Comparison of ENCODE assay signal across 16 mouse cellular contexts in genomic region chr5:74193626-74194025, GRCm38 (mm10). TPM values are rescaled to one million over a fixed set of nuclear protein-coding genes. Genes with fewer than 3 reads are reported as not detected.
A peak's percentile ranks its signal among the peaks of the same experiment; 100 is the strongest.
DNase-seq lines count a peak whose midpoint lies in the region; ATAC-seq lines count a peak whose summit lies in the region.
"Had no signal": no experiment of that assay in that cellular context is flagged by ENCODE, and none has a peak within 500 bp of the region (broad histone marks: within the 10 kb centered on the region; RNA-seq: fewer than 3 reads in every experiment).

No protein-coding gene starts in this region.

- H3K36me3 ChIP-seq in heart, embryonic 15.5 days, result peaks cover 11% of the 10 kb centered on the region; the same call in 1 of the 2 replicates
- peaks cover 21% of the 10 kb centered on the region for H3K36me3 ChIP-seq in embryonic facial prominence, embryonic 14.5 days (ENCODE audit: control insufficient read depth, insufficient read depth, low read length)
- H3K36me3 ChIP-seq: hindbrain, embryonic 15.5 days; neural tube, embryonic 15.5 days had no signal

- DNase-seq in heart, postnatal 10 days, result no peak
- peak; percentile 54 for DNase-seq in adipocyte (ENCODE audit: low spot score)
- no peak for DNase-seq in embryonic facial prominence, embryonic 14.5 days (ENCODE audit: low spot score)
- peak; percentile 59 to 71 for DNase-seq in kidney, postnatal 36 days
- no peak for DNase-seq in right cerebral cortex, postnatal 25 days
- no peak for DNase-seq in gastrocnemius, adult 8-10 months (ENCODE audit: low spot score in 2 of 2)
- DNase-seq in left cerebral cortex, postnatal 36 days (ENCODE audit: low spot score in 2 of 2), result no peak
- DNase-seq: adrenal gland, adult 8-10 months; cerebellum, postnatal 25 days; left cerebral cortex, postnatal 4 days; lung, postnatal 4 days had no signal

- intact Hi-C loops in heart, postnatal 10 days (cut with DNase I), result loop anchor here (2.0 to 10.0 kb wide), 3 partner anchors 35 to 509 kb away; no protein-coding TSS in a partner anchor
- intact Hi-C loops in left cerebral cortex, postnatal 36 days (cut with DNase I), result loop anchor here (2.0 to 10.0 kb wide), 3 partner anchors 101 to 339 kb away; partner anchors contain the start of gene Usp46

- no peaks in the 10 kb centered on the region for H3K9me3 ChIP-seq in heart, embryonic 15.5 days (replicated peaks)
- H3K9me3 ChIP-seq in embryonic facial prominence, embryonic 14.5 days (ENCODE audit: control insufficient read depth, low read length), result no peaks in the 10 kb centered on the region
- H3K9me3 ChIP-seq: hindbrain, embryonic 15.5 days; neural tube, embryonic 15.5 days had no signal

- H3K27me3 ChIP-seq in heart, embryonic 15.5 days, result no peaks in the 10 kb centered on the region
- H3K27me3 ChIP-seq in embryonic facial prominence, embryonic 14.5 days (replicated peaks; ENCODE audit: control insufficient read depth, insufficient read depth, low read length), result no peaks in the 10 kb centered on the region
- H3K27me3 ChIP-seq: hindbrain, embryonic 15.5 days; neural tube, embryonic 15.5 days had no signal

- H3K27ac ChIP-seq in heart, embryonic 15.5 days, result peak overlapping the region; percentile 92
- H3K27ac ChIP-seq in embryonic facial prominence, embryonic 14.5 days (replicated peaks; ENCODE audit: low read depth, low read length), result no peak overlapping the region
- H3K27ac ChIP-seq: hindbrain, embryonic 15.5 days; neural tube, embryonic 15.5 days had no signal

- no peak overlapping the region; the same call in 1 of the 2 replicates for H3K9ac ChIP-seq in heart, embryonic 15.5 days
- H3K9ac ChIP-seq in embryonic facial prominence, embryonic 14.5 days (ENCODE audit: low read depth, low read length), result no peak overlapping the region
- H3K9ac ChIP-seq: hindbrain, embryonic 15.5 days had no signal

- WGBS in heart, embryonic 15.5 days, result 54% methylated on average over 7 of the region's 7 CpGs
- 30% methylated on average over 7 of the region's 7 CpGs for WGBS in embryonic facial prominence, embryonic 14.5 days

- no peak for ATAC-seq in heart, embryonic 15.5 days (replicated peaks; ENCODE audit: insufficient number of reproducible peaks, insufficient read depth, low FRiP score, low read depth)
- ATAC-seq in embryonic facial prominence, embryonic 14.5 days (ENCODE audit: low read depth), result no peak
- ATAC-seq: CD4-positive, CD25-positive, alpha-beta regulatory T cell, adult 4 months; midbrain, embryonic 16.5 days had no signal

- peaks cover 52% of the 10 kb centered on the region for H3K4me1 ChIP-seq in heart, embryonic 15.5 days (replicated peaks)
- peaks cover 52% of the 10 kb centered on the region for H3K4me1 ChIP-seq in embryonic facial prominence, embryonic 14.5 days (ENCODE audit: control insufficient read depth, insufficient read depth, low read length)

- H3K4me3 ChIP-seq in heart, embryonic 15.5 days, result no peak overlapping the region
- H3K4me3 ChIP-seq in embryonic facial prominence, embryonic 14.5 days (ENCODE audit: low read depth, low read length), result 0 out of 2 replicates have a peak overlapping the region, but pooled peaks have one; percentile 96

- peak overlapping the region; percentile 97; the same call in 1 of the 2 replicates for H3K4me2 ChIP-seq in heart, embryonic 15.5 days
- peak overlapping the region; percentile 95 for H3K4me2 ChIP-seq in embryonic facial prominence, embryonic 14.5 days (ENCODE audit: low read depth, low read length)

RNA-seq across cellular contexts. Expression of gene Rasl11b, which starts 1.5 kb away (rescaled TPM):
- polyA plus RNA-seq in heart, embryonic 15.5 days (2015; fragmentation: Nextera tagmentation; extraction: Ambion mirVana), result 90.2 and 101 TPM in 2 replicates
- total RNA-seq in heart, postnatal 10 days (2021), result 10 to 100 TPM; 46.0 to 59.9 TPM
- polyA plus RNA-seq in embryonic facial prominence, embryonic 14.5 days (2014; fragmentation: Nextera tagmentation; extraction: Ambion mirVana), result 62.9 and 75.4 TPM in 2 replicates
- 10 to 100 TPM in 1 of 4 experiments, 1 to 10 TPM in 3; 1.4 to 10.6 (median 2.7) TPM for total RNA-seq in gastrocnemius, adult 8-10 months (2022)
- total RNA-seq in left cerebral cortex, postnatal 36 days (2021), result 100 to 1,000 TPM in 1 of 2 experiments, 10 to 100 TPM in 1; 80.7 to 123 TPM

Comparison
In these comparisons a context has a peak if more than half of its experiments do, and no peak if none do; other contexts are left out.
1. DNase-seq: peak in adipocyte (single experiment) and kidney, postnatal 36 days (2 of 2); none in heart, postnatal 10 days (0 of 2), embryonic facial prominence, embryonic 14.5 days (single experiment), right cerebral cortex, postnatal 25 days (single experiment), gastrocnemius, adult 8-10 months (0 of 2) and left cerebral cortex, postnatal 36 days (0 of 2).
2. RNA of gene Rasl11b, which starts 1.5 kb away (total RNA-seq): 80.7 to 123 TPM in left cerebral cortex, postnatal 36 days and 46.0 to 59.9 TPM in heart, postnatal 10 days; 1.4 to 10.6 TPM in gastrocnemius, adult 8-10 months; every median in the first group is over 4 times any median in the second.